13 mouse cellular contexts compared by ENCODE assay signal in genomic region chr12:106477731-106478130, GRCm38 (mm10).
A peak's percentile ranks its signal among the peaks of the same experiment; 100 is the strongest.
DNase-seq lines count a peak whose midpoint lies in the region; ATAC-seq lines count a peak whose summit lies in the region.
"Had no signal": no experiment of that assay in that cellular context is flagged by ENCODE, and none has a peak within 500 bp of the region (broad histone marks: within the 10 kb centered on the region; RNA-seq: fewer than 3 reads in every experiment).

No protein-coding gene starts in this region.

- H3K4me1 ChIP-seq in limb, embryonic 12.5 days (replicated peaks) = peaks cover 17% of the 10 kb centered on the region
- peaks cover 38% of the 10 kb centered on the region for H3K4me1 ChIP-seq in limb, embryonic 10.5 days
- H3K4me1 ChIP-seq in forebrain, embryonic 14.5 days (ENCODE audit: control insufficient read depth, insufficient read depth, low read length) = peaks cover 37% of the 10 kb centered on the region
- H3K4me1 ChIP-seq in midbrain, embryonic 11.5 days (ENCODE audit: control insufficient read depth, insufficient read depth, low read length) = peaks cover 55% of the 10 kb centered on the region
- H3K4me1 ChIP-seq in neural tube, embryonic 14.5 days (ENCODE audit: control insufficient read depth, insufficient read depth, low read length) = peaks cover 22% of the 10 kb centered on the region; the same call in 1 of the 2 replicates
- H3K4me1 ChIP-seq: stomach, embryonic 15.5 days had no signal

- H3K9ac ChIP-seq in limb, embryonic 12.5 days (replicated peaks) = 0 out of 2 replicates have a peak overlapping the region, but pooled peaks have one; percentile 18
- H3K9ac ChIP-seq in forebrain, embryonic 14.5 days (ENCODE audit: low read length) = peak overlapping the region; percentile 46; the same call in 1 of the 2 replicates
- H3K9ac ChIP-seq in midbrain, embryonic 11.5 days (ENCODE audit: low read length) = no peak overlapping the region
- no peak overlapping the region for H3K9ac ChIP-seq in neural tube, embryonic 14.5 days (replicated peaks; ENCODE audit: low read depth, low read length)
- H3K9ac ChIP-seq: stomach, embryonic 15.5 days had no signal

- H3K4me3 ChIP-seq in limb, embryonic 12.5 days (replicated peaks) = no peak overlapping the region
- H3K4me3 ChIP-seq in limb, embryonic 10.5 days = no peak overlapping the region
- peak overlapping the region; percentile 20; the same call in 1 of the 2 replicates for H3K4me3 ChIP-seq in forebrain, embryonic 14.5 days (ENCODE audit: low read depth, low read length)
- no peak overlapping the region for H3K4me3 ChIP-seq in midbrain, embryonic 11.5 days (ENCODE audit: low read depth, low read length)
- no peak overlapping the region for H3K4me3 ChIP-seq in neural tube, embryonic 14.5 days (ENCODE audit: low read depth, low read length)
- H3K4me3 ChIP-seq: stomach, embryonic 15.5 days had no signal

- H3K4me2 ChIP-seq in limb, embryonic 12.5 days = peak overlapping the region; percentile 44; the same call in 1 of the 2 replicates
- peak overlapping the region; percentile 50 for H3K4me2 ChIP-seq in forebrain, embryonic 14.5 days (ENCODE audit: low read length)
- peak overlapping the region; percentile 57 for H3K4me2 ChIP-seq in midbrain, embryonic 11.5 days
- H3K4me2 ChIP-seq in neural tube, embryonic 14.5 days (ENCODE audit: low read depth, low read length) = peak overlapping the region; percentile 48; the same call in 1 of the 2 replicates

- H3K27ac ChIP-seq in limb, embryonic 12.5 days = no peak overlapping the region
- H3K27ac ChIP-seq in limb, embryonic 10.5 days = no peak overlapping the region
- H3K27ac ChIP-seq in forebrain, embryonic 14.5 days (ENCODE audit: low read depth, low read length) = peak overlapping the region; percentile 65
- H3K27ac ChIP-seq in midbrain, embryonic 11.5 days (ENCODE audit: low read depth, low read length) = no peak overlapping the region
- no peak overlapping the region for H3K27ac ChIP-seq in neural tube, embryonic 14.5 days (ENCODE audit: low read depth, low read length)
- H3K27ac ChIP-seq: stomach, embryonic 15.5 days had no signal

- ATAC-seq in limb, embryonic 12.5 days (ENCODE audit: insufficient number of reproducible peaks, insufficient read depth, low FRiP score, low TSS enrichment, low read depth) = no peak
- no peak for ATAC-seq in forebrain, embryonic 14.5 days
- no peak for ATAC-seq in midbrain, embryonic 11.5 days (ENCODE audit: low FRiP score)
- ATAC-seq in neural tube, embryonic 14.5 days (ENCODE audit: low read depth) = no peak

- no peaks in the 10 kb centered on the region for H3K36me3 ChIP-seq in limb, embryonic 12.5 days
- no peaks in the 10 kb centered on the region for H3K36me3 ChIP-seq in limb, embryonic 10.5 days
- H3K36me3 ChIP-seq in forebrain, embryonic 14.5 days (ENCODE audit: control insufficient read depth, insufficient read depth, low read length) = no peaks in the 10 kb centered on the region
- H3K36me3 ChIP-seq in midbrain, embryonic 11.5 days (ENCODE audit: control insufficient read depth, insufficient read depth, low read length) = no peaks in the 10 kb centered on the region
- H3K36me3 ChIP-seq in neural tube, embryonic 14.5 days (ENCODE audit: control insufficient read depth, insufficient read depth, low read length) = no peaks in the 10 kb centered on the region
- H3K36me3 ChIP-seq: stomach, embryonic 15.5 days had no signal

- intact Hi-C loops in heart, postnatal 36 days (cut with DNase I) = no loop called here

- DNase-seq in limb, embryonic 10.5 days (ENCODE audit: low spot score) = no peak
- no peak for DNase-seq in forebrain, embryonic 14.5 days (ENCODE audit: low spot score)
- DNase-seq in midbrain, embryonic 11.5 days (ENCODE audit: low spot score, missing footprints) = peak; percentile 92
- DNase-seq in heart, postnatal 36 days = no peak
- no peak for DNase-seq in gastrocnemius, adult 8-10 months (ENCODE audit: low spot score in 2 of 2)
- no peak for DNase-seq in lung, postnatal 10 days
- DNase-seq: B cell, adult 2 months; heart, postnatal 14 days; kidney, adult 18-20 months; thymus, postnatal 14 days had no signal

- peaks cover 85% of the 10 kb centered on the region for H3K27me3 ChIP-seq in limb, embryonic 12.5 days
- peaks cover 90% of the 10 kb centered on the region for H3K27me3 ChIP-seq in limb, embryonic 10.5 days (ENCODE audit: low read depth, poor library complexity, severe bottlenecking)
- H3K27me3 ChIP-seq in forebrain, embryonic 14.5 days (replicated peaks; ENCODE audit: control insufficient read depth, insufficient read depth, low read length) = no peaks in the 10 kb centered on the region
- peaks cover 10% of the 10 kb centered on the region for H3K27me3 ChIP-seq in midbrain, embryonic 11.5 days (ENCODE audit: control insufficient read depth, insufficient read depth, low read length)
- 0 out of 2 replicates have a peak, but pooled peaks cover 3% of the 10 kb centered on the region for H3K27me3 ChIP-seq in neural tube, embryonic 14.5 days (ENCODE audit: control insufficient read depth, insufficient read depth, low read length)

- no peaks in the 10 kb centered on the region for H3K9me3 ChIP-seq in limb, embryonic 12.5 days
- no peaks in the 10 kb centered on the region for H3K9me3 ChIP-seq in limb, embryonic 10.5 days (replicated peaks)
- no peaks in the 10 kb centered on the region for H3K9me3 ChIP-seq in forebrain, embryonic 14.5 days (replicated peaks; ENCODE audit: control insufficient read depth, low read length)
- no peaks in the 10 kb centered on the region for H3K9me3 ChIP-seq in midbrain, embryonic 11.5 days (ENCODE audit: control insufficient read depth, low read length)
- H3K9me3 ChIP-seq in neural tube, embryonic 14.5 days (ENCODE audit: control insufficient read depth, low read length) = no peaks in the 10 kb centered on the region
- H3K9me3 ChIP-seq: stomach, embryonic 15.5 days had no signal

- 17% methylated on average over 4 of the region's 4 CpGs for WGBS in limb, embryonic 12.5 days
- WGBS in limb, embryonic 10.5 days = 19% methylated on average over 4 of the region's 4 CpGs
- WGBS in forebrain, embryonic 14.5 days = 17% methylated on average over 4 of the region's 4 CpGs
- WGBS in midbrain, embryonic 11.5 days = 9% methylated on average over 4 of the region's 4 CpGs
- 18% methylated on average over 4 of the region's 4 CpGs for WGBS in neural tube, embryonic 14.5 days

Comparison
In these comparisons a context has a peak if more than half of its experiments do, and no peak if none do; other contexts are left out.
1. H3K9ac ChIP-seq: peak in limb, embryonic 12.5 days (single experiment) and forebrain, embryonic 14.5 days (single experiment); none in midbrain, embryonic 11.5 days (single experiment) and neural tube, embryonic 14.5 days (single experiment).
2. Peak in every context shown above with its lines, with median percentiles within 50 percentile points of each other: H3K4me2 ChIP-seq.